Mouse (Mus musculus) kidney, embryonic 16.5 days (tissue): ENCODE measurements at regions not wholly inside any gene's neighbourhood (a gene's known extent, or its start where the extent isn't known, plus 50 kb on each side); places are given as distances from the start of the nearest gene placed in this dataset.
A peak's percentile ranks its signal among the peaks of the same experiment; 100 is the strongest.

Experiments
- ATAC-seq: fragments of 200-750 bp; cut with Nextera tagmentation; 2 replicates; pipeline ENCODE4 v1.8.0; 2017; ENCODE audit warnings: moderate TSS enrichment; ENCODE audit not compliant: low FRiP score, low TSS enrichment
- H3K27ac ChIP-seq: fragments of 300-500 bp; sonication (generic); 2 replicates; pipeline ENCODE4 v1.5.1; 2014; ENCODE audit warnings: low read length
- H3K27me3 ChIP-seq: fragments of 300-500 bp; sonication (generic); 2 replicates; pipeline ENCODE4 v1.6.1; 2014; ENCODE audit warnings: low read length, control low read depth, mixed read lengths; ENCODE audit not compliant: insufficient read depth
- H3K36me3 ChIP-seq: fragments of 300-500 bp; sonication (generic); 2 replicates; pipeline ENCODE4 v1.6.1; 2014; ENCODE audit warnings: low read length, control low read depth, mixed read lengths; ENCODE audit not compliant: insufficient read depth
- H3K4me1 ChIP-seq: fragments of 300-500 bp; sonication (generic); 2 replicates; pipeline ENCODE4 v1.6.1; 2014; ENCODE audit warnings: low read length, control low read depth, mixed read lengths; ENCODE audit not compliant: insufficient read depth
- H3K4me2 ChIP-seq: fragments of 300-500 bp; sonication (generic); replicated peaks from 2 replicates; pipeline ENCODE4 v1.6.1; 2014; ENCODE audit warnings: low read depth, low read length
- H3K4me3 ChIP-seq: fragments of 300-500 bp; sonication (generic); 2 replicates; pipeline ENCODE4 v1.5.1; 2014; ENCODE audit warnings: mild to moderate bottlenecking, low read length
- H3K9ac ChIP-seq: fragments of 300-500 bp; sonication (generic); replicated peaks from 2 replicates; pipeline ENCODE4 v1.6.1; 2014; ENCODE audit warnings: low read length
- H3K9me3 ChIP-seq: fragments of 300-500 bp; sonication (generic); 2 replicates; pipeline ENCODE4 v1.6.1; 2016; ENCODE audit warnings: low read length, control low read depth
- WGBS: fragments of 180-500 bp; shearing (Covaris S2); extraction: QIAGEN DNeasy Blood & Tissue Kit; methylation state at CpG from one replicate; pipeline ENCODE4 v1.1.7; 2014; 5-methylcytosine and 5-hydroxymethylcytosine counted together

GRCm38 (mm10) chr13:63741879-63742278, 73.2 kb upstream of the Ercc6l2 start:
- no peaks in the 10 kb centered on the region for H3K27me3 ChIP-seq
- WGBS, result 53% methylated on average over 2 of the region's 2 CpGs

GRCm38 (mm10) chr13:63748788-63749187, 66.3 kb upstream of the Ercc6l2 start:
- Histone ChIP-seq H3K4me1 (no peaks in the 10 kb centered on the region), H3K9ac (no peak overlapping the region), H3K27me3 (no peaks in the 10 kb centered on the region), H3K4me3 (no peak overlapping the region), H3K4me2 (no peak overlapping the region), H3K27ac (no peak overlapping the region), H3K36me3 (no peaks in the 10 kb centered on the region), H3K9me3 (no peaks in the 10 kb centered on the region)
- no peak for ATAC-seq
- WGBS, result 94% methylated on average over 2 of the region's 2 CpGs

More at GRCm38 (mm10) chr13:63741879-63742278, 73.2 kb upstream of the Ercc6l2 start:
- Histone ChIP-seq H3K4me1 (no peaks in the 10 kb centered on the region), H3K4me2 (no peak overlapping the region), H3K9ac (no peak overlapping the region), H3K36me3 (no peaks in the 10 kb centered on the region), H3K27ac (no peak overlapping the region), H3K9me3 (no peaks in the 10 kb centered on the region; the same call in 1 of the 2 replicates), H3K4me3 (no peak overlapping the region)
- no peak for ATAC-seq

- H3K9me3 ChIP-seq, result no peaks in the 10 kb centered on the region
- H3K4me2 ChIP-seq, result no peak overlapping the region
- WGBS, result 62% methylated on average over 4 of the region's 4 CpGs
- no peaks in the 10 kb centered on the region for H3K27me3 ChIP-seq
- H3K4me1 ChIP-seq, result no peaks in the 10 kb centered on the region
- no peak for ATAC-seq
- no peak overlapping the region for H3K9ac ChIP-seq
- H3K36me3 ChIP-seq, result no peaks in the 10 kb centered on the region
- 0 out of 2 replicates have a peak overlapping the region, but pooled peaks have one; percentile 34 for H3K27ac ChIP-seq
- no peak overlapping the region for H3K4me3 ChIP-seq
Measured at GRCm38 (mm10) chr13:63749997-63750396, 65.0 kb upstream of the Ercc6l2 start.

GRCm38 (mm10) chr13:63751196-63751595, 63.8 kb upstream of the Ercc6l2 start:
- Histone ChIP-seq H3K27ac (no peak overlapping the region), H3K9me3 (no peaks in the 10 kb centered on the region), H3K9ac (no peak overlapping the region), H3K4me1 (no peaks in the 10 kb centered on the region), H3K27me3 (no peaks in the 10 kb centered on the region), H3K4me3 (no peak overlapping the region), H3K4me2 (no peak overlapping the region), H3K36me3 (no peaks in the 10 kb centered on the region)
- 54% methylated on average over 2 of the region's 2 CpGs for WGBS
- ATAC-seq, result no peak

- Histone ChIP-seq H3K4me3 (no peak overlapping the region), H3K4me1 (no peaks in the 10 kb centered on the region), H3K27me3 (no peaks in the 10 kb centered on the region), H3K36me3 (no peaks in the 10 kb centered on the region), H3K4me2 (no peak overlapping the region), H3K9me3 (no peaks in the 10 kb centered on the region), H3K27ac (no peak overlapping the region), H3K9ac (no peak overlapping the region)
- 55% methylated on average over 5 of the region's 5 CpGs for WGBS
- no peak for ATAC-seq
Measured at GRCm38 (mm10) chr13:63757061-63757460, 58.0 kb upstream of the Ercc6l2 start.

- no peaks in the 10 kb centered on the region for H3K4me1 ChIP-seq
- H3K4me3 ChIP-seq, result no peak overlapping the region
- H3K9ac ChIP-seq, result no peak overlapping the region
- ATAC-seq, result no peak
- H3K27me3 ChIP-seq, result no peaks in the 10 kb centered on the region
- no peaks in the 10 kb centered on the region for H3K36me3 ChIP-seq
- H3K27ac ChIP-seq, result no peak overlapping the region
- no peak overlapping the region for H3K4me2 ChIP-seq
- H3K9me3 ChIP-seq, result no peaks in the 10 kb centered on the region
Measured at GRCm38 (mm10) chr13:63761542-63761941, 53.5 kb upstream of the Ercc6l2 start.
